Mouse (Mus musculus) liver, embryonic 11.5 days (tissue): ENCODE measurements around the gene Hspg2. TPM values are rescaled to one million over a fixed set of nuclear protein-coding genes. Genes with fewer than 3 reads are reported as not detected.

Experiments used
- ATAC-seq: fragments of 200-750 bp; cut with Nextera tagmentation; replicated peaks from 2 replicates; pipeline ENCODE4 v1.8.0; 2017; ENCODE audit warnings: moderate number of reproducible peaks, mild to moderate bottlenecking, moderate TSS enrichment, moderate library complexity; ENCODE audit not compliant: low FRiP score
- DNase-seq: peaks from one replicate; pipeline ENCODE4 v3.0.0-alpha.2; 2017; ENCODE audit warnings: low spot score
- H3K27ac ChIP-seq: fragments of 300-500 bp; sonication (generic); 2 replicates; pipeline ENCODE4 v1.5.1; 2014; ENCODE audit warnings: mild to moderate bottlenecking, low read depth, low read length, control low read depth
- H3K27me3 ChIP-seq: fragments of 300-500 bp; sonication (generic); replicated peaks from 2 replicates; pipeline ENCODE4 v1.6.1; 2014; ENCODE audit warnings: low read length, mixed read lengths; ENCODE audit not compliant: control insufficient read depth, insufficient read depth
- H3K36me3 ChIP-seq: fragments of 300-500 bp; sonication (generic); 2 replicates; pipeline ENCODE4 v1.6.1; 2014; ENCODE audit warnings: mild to moderate bottlenecking, low read length, moderate library complexity, mixed read lengths; ENCODE audit not compliant: control insufficient read depth, insufficient read depth
- H3K4me1 ChIP-seq: fragments of 300-500 bp; sonication (generic); replicated peaks from 2 replicates; pipeline ENCODE4 v1.6.1; 2014; ENCODE audit warnings: low read length, mixed read lengths; ENCODE audit not compliant: control insufficient read depth, insufficient read depth
- H3K4me2 ChIP-seq: fragments of 300-500 bp; sonication (generic); 2 replicates; pipeline ENCODE4 v1.6.1; 2014; ENCODE audit warnings: mild to moderate bottlenecking, control low read depth, moderate library complexity
- H3K4me3 ChIP-seq: fragments of 300-500 bp; sonication (generic); 2 replicates; pipeline ENCODE4 v1.5.1; 2014; ENCODE audit warnings: low read depth, low read length, control low read depth
- H3K9ac ChIP-seq: fragments of 300-500 bp; sonication (generic); 2 replicates; pipeline ENCODE4 v1.6.1; 2014; ENCODE audit warnings: low read depth, low read length, control low read depth
- H3K9me3 ChIP-seq: fragments of 300-500 bp; sonication (generic); 2 replicates; pipeline ENCODE4 v1.6.1; 2016; ENCODE audit warnings: low read length, inconsistent platforms, mixed read lengths; ENCODE audit not compliant: control insufficient read depth
- WGBS: fragments of 180-500 bp; shearing (Covaris S2); extraction: QIAGEN DNeasy Blood & Tissue Kit; methylation state at CpG from one replicate; pipeline ENCODE4 v1.1.7; 2014; 5-methylcytosine and 5-hydroxymethylcytosine counted together
- polyA plus RNA-seq: library from polyadenylated mRNA; unstranded; fragments of >200 nt; fragmentation: Nextera tagmentation; extraction: Ambion mirVana; gene quantifications from 2 replicates; pipeline ENCODE4 v1.2.1, GENCODE M21; 2014

The Hspg2 gene
- polyA plus RNA-seq, 1 experiment from 2014 or later, result 20.8 TPM

DNA sequence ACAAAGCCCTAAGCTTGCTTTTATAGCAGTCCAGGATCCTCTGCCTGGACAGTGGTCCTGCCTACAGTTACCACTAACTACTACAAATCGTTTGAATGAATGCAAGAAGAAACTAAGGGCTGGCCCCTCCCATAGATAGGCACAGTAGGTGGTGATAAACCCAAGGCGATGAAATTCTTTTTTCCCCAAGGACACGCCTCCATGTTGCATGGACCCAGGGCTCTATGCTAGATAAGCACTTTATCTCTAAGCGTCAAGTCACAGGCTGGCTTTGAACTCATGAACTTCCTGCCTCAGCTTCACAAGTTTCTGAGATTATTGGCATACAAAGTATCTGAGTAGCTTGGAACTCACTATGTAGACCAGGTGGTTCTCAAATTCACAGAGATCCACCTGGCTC, 11.3 kb upstream of the Hspg2 start:
- WGBS, result 28% methylated on average over 4 of the region's 4 CpGs
- H3K4me1 ChIP-seq, result peaks cover 11% of the 10 kb centered on the region

DNA sequence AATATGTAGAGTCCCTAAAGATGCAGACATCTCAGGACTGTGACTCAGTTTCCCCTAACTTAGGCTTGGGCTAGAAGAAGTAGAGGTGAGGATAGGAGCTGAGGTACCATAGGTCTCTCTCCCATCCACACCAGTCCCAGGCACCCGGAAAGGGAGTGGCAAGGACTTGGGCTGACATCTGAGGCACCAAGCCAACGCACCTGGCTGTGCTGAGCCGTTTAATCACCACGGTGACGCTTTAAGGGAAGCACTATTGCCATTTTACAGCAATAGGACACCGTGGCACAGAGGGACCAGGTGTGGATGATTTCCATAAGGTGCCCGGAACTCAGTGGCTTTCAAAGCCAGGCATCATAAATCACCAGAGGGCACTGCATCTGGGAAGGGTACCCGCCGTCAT, 10.3 kb upstream of the Hspg2 start:
- Histone ChIP-seq H3K36me3 (no peaks in the 10 kb centered on the region), H3K4me1 (peaks cover 11% of the 10 kb centered on the region), H3K27ac (no peak overlapping the region), H3K4me2 (no peak overlapping the region), H3K4me3 (no peak overlapping the region), H3K27me3 (no peaks in the 10 kb centered on the region), H3K9me3 (no peaks in the 10 kb centered on the region), H3K9ac (no peak overlapping the region)
- 78% methylated on average over 9 of the region's 9 CpGs for WGBS
- DNase-seq (no peak), ATAC-seq (no peak)

More for the DNA sequence above, 11.3 kb upstream of the Hspg2 start:
- Histone ChIP-seq H3K9me3 (no peaks in the 10 kb centered on the region), H3K4me3 (no peak overlapping the region), H3K27ac (no peak overlapping the region), H3K36me3 (no peaks in the 10 kb centered on the region), H3K9ac (no peak overlapping the region), H3K4me2 (peak overlapping the region; percentile 12; the same call in 1 of the 2 replicates), H3K27me3 (no peaks in the 10 kb centered on the region)
- ATAC-seq, result peak; percentile 77
- no peak for DNase-seq

DNA sequence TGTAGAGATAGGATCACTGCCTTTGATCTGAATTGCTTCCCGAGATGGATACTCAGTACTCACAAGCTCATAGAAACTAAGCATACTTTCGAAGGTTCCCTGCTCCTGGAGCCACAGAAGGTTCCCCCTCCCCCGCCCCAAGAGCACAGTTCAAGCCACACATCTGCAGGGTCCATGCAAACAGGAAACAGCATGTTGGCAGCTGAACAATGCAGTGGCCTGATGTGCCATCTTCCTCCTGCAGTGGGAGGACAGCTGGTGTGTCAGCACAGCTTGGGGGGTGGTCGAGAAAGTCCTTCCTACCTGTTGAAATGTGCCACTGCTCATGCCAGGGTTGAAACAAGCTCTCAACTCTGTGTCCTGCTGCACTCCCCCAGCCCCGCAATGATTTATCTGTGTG, 9.7 kb upstream of the Hspg2 start:
- H3K9me3 ChIP-seq, result no peaks in the 10 kb centered on the region
- WGBS, result 39% methylated on average over 5 of the region's 5 CpGs
- H3K4me1 ChIP-seq, result peaks cover 11% of the 10 kb centered on the region
- no peak overlapping the region for H3K4me3 ChIP-seq
- no peak overlapping the region for H3K4me2 ChIP-seq
- H3K36me3 ChIP-seq, result no peaks in the 10 kb centered on the region
- ATAC-seq, result no peak
- no peak overlapping the region for H3K27ac ChIP-seq
- no peaks in the 10 kb centered on the region for H3K27me3 ChIP-seq
- DNase-seq, result no peak
- H3K9ac ChIP-seq, result no peak overlapping the region

DNA sequence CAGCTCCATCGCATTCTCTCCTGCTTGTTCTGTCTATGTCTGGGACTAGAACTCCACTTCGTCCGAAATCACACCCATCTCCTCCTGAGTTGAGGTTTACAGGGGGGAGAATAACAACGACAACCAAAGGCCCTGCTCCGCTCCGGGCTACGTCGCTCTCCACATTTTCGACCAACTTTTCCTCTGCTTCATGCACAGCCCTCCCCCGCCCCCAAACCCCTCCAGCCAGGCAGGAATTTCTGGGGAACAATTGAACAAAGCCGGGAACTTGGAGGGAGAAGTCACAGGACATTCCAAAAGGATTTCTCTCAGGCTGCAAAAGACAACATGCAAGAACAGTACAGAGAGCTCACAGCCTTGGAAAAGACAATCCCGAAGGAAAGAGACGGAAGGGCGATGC, 7.9 kb upstream of the Hspg2 start:
- H3K9me3 ChIP-seq, result no peaks in the 10 kb centered on the region
- no peak overlapping the region for H3K9ac ChIP-seq
- ATAC-seq (no peak), DNase-seq (no peak)
- peaks cover 11% of the 10 kb centered on the region for H3K4me1 ChIP-seq
- no peaks in the 10 kb centered on the region for H3K36me3 ChIP-seq
- H3K4me3 ChIP-seq, result no peak overlapping the region
- WGBS, result 83% methylated on average over 14 of the region's 14 CpGs
- no peak overlapping the region for H3K27ac ChIP-seq
- no peak overlapping the region for H3K4me2 ChIP-seq
- H3K27me3 ChIP-seq, result no peaks in the 10 kb centered on the region

DNA sequence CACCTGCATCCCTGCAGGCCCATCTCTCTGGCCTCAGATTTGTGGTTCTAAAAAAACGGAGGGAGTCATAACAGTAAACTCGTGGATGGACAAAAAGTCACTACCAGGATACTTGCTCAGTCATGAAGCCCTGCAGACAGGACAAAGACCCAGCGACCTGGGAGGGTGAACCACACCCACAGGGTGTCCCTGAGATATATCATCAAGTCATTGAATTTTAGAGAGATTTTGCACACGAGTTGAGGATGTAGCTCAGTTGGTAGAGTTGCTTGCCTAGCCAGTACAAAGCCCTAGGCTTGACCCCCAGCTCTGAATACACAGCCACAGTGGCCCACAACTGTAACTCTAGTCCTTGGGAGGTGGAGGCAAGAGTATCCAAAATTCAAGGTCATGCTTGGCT, 7.4 kb upstream of the Hspg2 start:
- Histone ChIP-seq H3K27me3 (no peaks in the 10 kb centered on the region), H3K27ac (no peak overlapping the region), H3K4me1 (peaks cover 11% of the 10 kb centered on the region), H3K9me3 (no peaks in the 10 kb centered on the region), H3K36me3 (no peaks in the 10 kb centered on the region), H3K9ac (no peak overlapping the region), H3K4me2 (no peak overlapping the region), H3K4me3 (no peak overlapping the region)
- DNase-seq (no peak), ATAC-seq (no peak)
- whole genome bisulfite sequencing, result 73% methylated on average over 4 of the region's 4 CpGs

DNA sequence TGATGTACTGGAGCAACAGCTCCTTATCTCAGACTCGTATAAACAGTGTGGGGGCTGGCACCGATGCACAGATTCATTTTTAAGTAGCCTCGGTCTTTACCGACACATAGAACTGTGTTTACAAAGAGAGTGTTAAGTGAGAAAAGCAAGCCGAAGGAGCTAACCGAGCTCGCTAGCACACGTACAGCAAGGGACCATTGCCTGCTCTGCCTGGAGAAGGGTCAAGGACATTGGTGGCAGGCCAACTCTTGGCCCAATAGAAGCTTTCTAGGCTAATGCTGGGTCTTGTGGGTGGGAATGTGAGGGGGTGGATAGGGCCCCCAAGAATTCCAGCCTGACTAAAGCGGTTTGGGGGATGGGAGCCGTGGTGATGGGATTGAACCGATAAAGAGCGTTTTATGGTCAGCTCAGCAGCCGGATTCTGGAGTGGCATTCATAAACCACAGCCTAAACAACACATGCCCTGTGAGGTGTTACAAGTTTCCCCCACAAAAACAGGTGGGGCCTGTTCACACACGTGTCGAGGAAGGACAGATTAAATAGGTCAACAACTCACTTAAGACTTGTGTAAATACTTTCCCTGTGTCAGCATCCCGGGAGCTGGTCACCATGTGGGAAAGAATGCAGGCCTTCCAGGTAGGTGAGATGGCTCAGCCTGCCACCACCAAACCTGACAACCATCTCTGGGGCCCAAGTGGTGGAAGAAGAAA, 6.4 kb upstream of the Hspg2 start:
- Histone ChIP-seq H3K27ac (no peak overlapping the region), H3K9ac (no peak overlapping the region), H3K9me3 (no peaks in the 10 kb centered on the region), H3K36me3 (no peaks in the 10 kb centered on the region), H3K4me3 (no peak overlapping the region), H3K4me1 (peaks cover 6% of the 10 kb centered on the region), H3K27me3 (no peaks in the 10 kb centered on the region), H3K4me2 (no peak overlapping the region)
- no peak for ATAC-seq
- WGBS, result 72% methylated on average over 16 of the region's 16 CpGs
- no peak for DNase-seq

DNA sequence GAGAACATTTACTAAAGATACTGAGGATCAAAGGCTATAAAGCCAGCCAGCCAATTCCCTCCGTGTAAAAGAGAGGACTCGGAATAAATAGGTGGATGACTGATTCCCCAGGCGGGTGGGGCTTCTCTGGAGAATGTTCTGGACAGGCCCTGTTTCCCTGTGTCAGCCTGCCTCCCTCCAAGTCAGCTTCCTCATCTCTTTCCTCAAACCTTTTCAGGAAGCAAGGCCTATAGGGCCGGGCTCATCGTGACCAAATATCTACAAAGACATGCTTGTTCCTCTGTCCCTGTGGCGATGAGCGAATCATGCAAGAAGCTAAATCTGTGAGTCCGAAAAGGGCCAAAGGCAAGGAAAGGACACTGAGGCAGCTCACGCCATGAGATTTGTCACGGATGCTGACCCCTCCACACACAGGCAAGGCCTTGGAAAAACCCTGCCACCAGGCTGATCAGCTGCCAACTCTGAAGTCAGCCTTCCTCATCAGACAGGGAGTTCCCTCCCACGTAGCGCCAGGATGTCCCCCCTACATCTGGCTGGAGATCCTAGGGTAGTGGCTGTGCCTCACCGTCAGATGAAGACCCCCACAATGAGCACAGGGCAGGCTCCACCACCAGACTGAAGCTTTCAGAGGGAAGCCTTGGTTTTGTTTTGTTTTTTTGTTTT, 3.3 kb upstream of the Hspg2 start:
- no peaks in the 10 kb centered on the region for H3K36me3 ChIP-seq
- H3K4me3 ChIP-seq, result no peak overlapping the region
- peaks cover 16% of the 10 kb centered on the region for H3K4me1 ChIP-seq
- 65% methylated on average over 13 of the region's 13 CpGs for WGBS
- no peaks in the 10 kb centered on the region for H3K9me3 ChIP-seq
- no peak overlapping the region for H3K27ac ChIP-seq
- no peak for ATAC-seq
- no peak overlapping the region for H3K4me2 ChIP-seq
- no peak overlapping the region for H3K9ac ChIP-seq
- no peak for DNase-seq
- 0 out of 2 replicates have a peak, but pooled peaks cover 2% of the 10 kb centered on the region for H3K27me3 ChIP-seq

DNA sequence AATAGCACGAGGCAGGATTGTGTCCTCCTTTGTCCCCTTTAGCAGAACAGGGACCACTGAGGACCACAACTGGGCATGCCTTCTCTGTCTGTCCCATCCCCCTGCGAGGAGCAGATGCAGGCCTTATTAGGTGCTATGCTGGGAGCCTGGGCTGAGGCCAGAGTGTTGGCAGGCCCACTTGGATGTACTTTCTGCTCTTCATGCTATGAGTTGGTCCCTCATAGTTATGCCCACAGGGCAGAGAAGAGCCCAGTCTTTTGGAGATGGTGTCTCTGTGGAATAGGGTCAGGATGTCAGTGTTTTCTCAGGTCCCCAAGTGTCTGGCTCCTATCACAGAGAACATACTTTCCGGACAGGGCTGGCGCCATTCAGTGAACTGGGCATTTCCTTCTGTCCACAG, 1.6 kb upstream of the Hspg2 start:
- H3K27ac ChIP-seq, result no peak overlapping the region; the same call in 1 of the 2 replicates
- peaks cover 23% of the 10 kb centered on the region for H3K4me1 ChIP-seq
- no peaks in the 10 kb centered on the region for H3K9me3 ChIP-seq
- no peak overlapping the region for H3K4me3 ChIP-seq
- ATAC-seq, result no peak
- no peaks in the 10 kb centered on the region for H3K36me3 ChIP-seq
- no peak overlapping the region for H3K9ac ChIP-seq
- H3K4me2 ChIP-seq, result no peak overlapping the region
- 0 out of 2 replicates have a peak, but pooled peaks cover 2% of the 10 kb centered on the region for H3K27me3 ChIP-seq
- DNase-seq, result no peak
- 71% methylated on average over 4 of the region's 4 CpGs for WGBS

DNA sequence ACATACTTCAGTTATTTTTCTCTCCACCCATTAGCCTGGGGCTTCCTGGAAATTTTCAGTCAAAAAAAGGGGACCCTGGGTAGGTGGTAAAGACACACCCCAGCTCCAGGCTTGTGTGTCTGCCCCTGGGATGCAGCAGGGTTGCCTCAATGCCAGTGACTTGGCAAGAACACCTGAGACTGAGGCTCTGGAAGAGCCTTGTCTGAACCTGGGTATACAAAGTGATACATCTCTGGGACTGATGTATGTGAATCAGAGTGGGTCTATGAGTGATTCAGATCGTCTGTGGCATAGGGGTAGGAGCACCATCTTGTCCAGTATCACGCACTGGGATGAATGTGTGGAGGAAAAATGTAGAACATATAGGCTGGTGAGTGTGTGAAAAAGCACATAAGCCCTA, 1.0 kb upstream of the Hspg2 start:
- 82% methylated on average over 2 of the region's 2 CpGs for WGBS
- Histone ChIP-seq H3K27ac (peak overlapping the region; percentile 16; the same call in 1 of the 2 replicates), H3K27me3 (0 out of 2 replicates have a peak, but pooled peaks cover 2% of the 10 kb centered on the region), H3K4me2 (no peak overlapping the region; the same call in 1 of the 2 replicates), H3K36me3 (no peaks in the 10 kb centered on the region), H3K4me1 (peaks cover 23% of the 10 kb centered on the region), H3K4me3 (no peak overlapping the region), H3K9ac (no peak overlapping the region), H3K9me3 (no peaks in the 10 kb centered on the region)
- DNase-seq (no peak), ATAC-seq (no peak)
